Mouse (Mus musculus): ENCODE measurements around the gene Hoxa7. TPM values are rescaled to one million over a fixed set of nuclear protein-coding genes. Genes with fewer than 3 reads are reported as not detected.

Hoxa7 gene
- polyA plus RNA-seq, 1 experiment from 2014 or later: 25.2 TPM

DNA sequence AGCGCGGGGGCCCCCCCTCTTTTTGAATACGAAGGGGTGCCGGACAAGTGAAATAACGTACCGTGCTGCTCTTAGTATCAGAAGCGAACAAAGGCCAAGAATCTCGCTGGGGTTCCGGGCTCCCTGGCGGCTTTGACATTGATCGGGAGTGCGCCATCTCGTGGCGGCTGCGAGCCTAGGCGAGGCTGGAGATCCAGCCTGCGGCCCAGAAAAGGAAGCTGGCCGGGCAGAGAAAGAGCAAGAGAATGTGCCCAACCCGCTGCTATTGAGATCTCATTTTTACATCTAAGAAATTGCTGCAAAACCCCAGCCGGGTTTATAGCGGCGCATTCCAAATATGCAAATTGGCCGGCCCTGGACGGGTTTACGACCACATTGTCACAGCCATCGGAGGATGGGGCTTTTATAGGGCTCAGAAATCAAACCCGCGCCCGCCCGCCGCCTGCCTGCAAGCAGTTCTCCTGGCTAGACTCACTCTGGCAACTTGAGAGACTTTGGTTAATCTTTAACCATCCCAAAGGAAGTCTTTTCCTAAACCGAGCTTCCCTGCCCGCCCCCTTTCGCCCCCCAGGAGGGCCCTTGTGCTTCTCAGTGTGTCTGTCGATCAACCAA is 18.8 kb upstream of the Hoxa7 start, which contains the start of gene Hoxa10:
Hoxa10 (minus strand) TSS at position 466 of the 612 bp plus-strand sequence.
- Histone ChIP-seq H3K9ac (no peak within 1 kb of the TSS), H3K27ac (no peak within 1 kb of the TSS), H3K27me3 (ENCODE audit: control insufficient read depth, insufficient read depth, low read length) (peaks cover 100% of the 10 kb centered on the region), H3K36me3 (replicated peaks; ENCODE audit: control insufficient read depth, insufficient read depth) (no peaks in the 10 kb centered on the region), H3K4me2 (replicated peaks) (no peak within 1 kb of the TSS), H3K4me3 (replicated peaks; ENCODE audit: low read length) (no peak within 1 kb of the TSS), H3K9me3 (ENCODE audit: control insufficient read depth, low read length) (no peaks in the 10 kb centered on the region), H3K4me1 (replicated peaks; ENCODE audit: control insufficient read depth, insufficient read depth, low read length) (no peaks in the 10 kb centered on the region)
- DNase-seq (ENCODE audit: low spot score) (peak; percentile 70), ATAC-seq (ENCODE audit: low FRiP score) (no peak)
- 1% methylated on average over 35 of the region's 35 CpGs for WGBS

DNA sequence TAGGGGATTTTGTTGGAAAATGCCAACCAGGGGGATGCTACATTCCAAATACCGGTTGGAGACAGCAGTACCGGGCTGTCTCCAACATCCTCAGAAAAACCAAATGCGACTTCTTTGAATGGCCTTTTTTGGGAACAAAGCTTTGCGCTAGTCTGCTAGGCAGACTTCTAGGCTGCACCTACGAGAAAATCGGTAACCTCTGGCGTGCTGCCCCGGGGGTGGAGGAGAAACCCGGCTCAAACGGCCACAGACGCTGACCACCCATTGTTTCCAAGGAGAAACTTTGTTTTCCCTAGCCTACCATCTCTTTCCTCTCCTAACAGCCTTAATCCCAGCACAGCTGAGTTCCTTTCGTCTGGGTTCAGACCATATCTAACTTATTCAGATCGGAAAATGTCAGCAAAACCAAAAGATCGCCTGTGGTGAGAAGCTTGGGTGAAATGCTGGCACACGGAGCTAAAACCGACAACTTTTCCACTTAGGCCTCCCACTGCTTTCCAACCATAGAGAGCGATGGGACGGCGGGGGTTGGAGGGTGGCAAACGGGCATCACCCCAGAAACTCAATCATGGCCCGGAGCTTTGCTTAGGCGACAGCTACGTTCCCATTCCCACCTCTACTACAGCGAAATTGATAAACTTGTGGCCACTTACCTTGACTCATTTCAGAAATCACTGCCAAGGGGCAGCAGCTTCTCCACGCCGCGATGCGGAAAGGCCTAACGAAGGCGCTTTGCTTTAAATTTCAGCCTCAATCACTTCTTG is 18.2 kb upstream of the Hoxa7 start:
- Histone ChIP-seq H3K36me3 (replicated peaks; ENCODE audit: control insufficient read depth, insufficient read depth) (no peaks in the 10 kb centered on the region), H3K27ac (no peak overlapping the region), H3K9ac (no peak overlapping the region), H3K9me3 (ENCODE audit: control insufficient read depth, low read length) (no peaks in the 10 kb centered on the region), H3K4me2 (replicated peaks) (no peak overlapping the region), H3K4me3 (replicated peaks; ENCODE audit: low read length) (no peak overlapping the region), H3K4me1 (replicated peaks; ENCODE audit: control insufficient read depth, insufficient read depth, low read length) (no peaks in the 10 kb centered on the region), H3K27me3 (ENCODE audit: control insufficient read depth, insufficient read depth, low read length) (peaks cover 100% of the 10 kb centered on the region)
- no peak for ATAC-seq (ENCODE audit: low FRiP score)
- DNase-seq (ENCODE audit: low spot score): no peak
- WGBS: 2% methylated on average over 30 of the region's 30 CpGs

DNA sequence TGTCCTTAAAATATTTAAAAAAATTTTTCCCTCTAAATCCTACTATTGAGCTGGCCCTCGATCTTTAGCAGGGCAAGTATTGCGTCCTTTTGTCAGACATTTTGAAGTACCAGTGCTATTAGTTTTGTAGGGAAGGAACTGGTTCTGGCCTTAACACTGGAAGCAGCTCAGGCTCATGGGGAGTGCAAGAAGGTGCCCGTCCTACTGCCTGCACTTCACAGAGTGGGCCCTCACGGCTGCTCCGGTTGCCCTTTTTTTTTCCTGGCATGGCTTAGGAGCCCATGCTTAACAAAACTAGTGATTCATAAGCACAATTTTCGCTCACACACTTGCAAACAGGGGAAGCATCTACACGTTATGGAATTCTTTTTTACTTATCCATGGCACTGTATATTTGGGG is 17.3 kb upstream of the Hoxa7 start:
- H3K4me2 ChIP-seq (replicated peaks): no peak overlapping the region
- DNase-seq (ENCODE audit: low spot score): no peak
- H3K36me3 ChIP-seq (replicated peaks; ENCODE audit: control insufficient read depth, insufficient read depth): no peaks in the 10 kb centered on the region
- H3K4me3 ChIP-seq (replicated peaks; ENCODE audit: low read length): no peak overlapping the region
- ATAC-seq (ENCODE audit: low FRiP score): no peak
- H3K27me3 ChIP-seq (ENCODE audit: control insufficient read depth, insufficient read depth, low read length): peaks cover 100% of the 10 kb centered on the region
- no peaks in the 10 kb centered on the region for H3K4me1 ChIP-seq (replicated peaks; ENCODE audit: control insufficient read depth, insufficient read depth, low read length)
- 4% methylated on average over 7 of the region's 7 CpGs for WGBS
- no peak overlapping the region for H3K9ac ChIP-seq
- no peak overlapping the region for H3K27ac ChIP-seq
- no peaks in the 10 kb centered on the region for H3K9me3 ChIP-seq (ENCODE audit: control insufficient read depth, low read length)

DNA sequence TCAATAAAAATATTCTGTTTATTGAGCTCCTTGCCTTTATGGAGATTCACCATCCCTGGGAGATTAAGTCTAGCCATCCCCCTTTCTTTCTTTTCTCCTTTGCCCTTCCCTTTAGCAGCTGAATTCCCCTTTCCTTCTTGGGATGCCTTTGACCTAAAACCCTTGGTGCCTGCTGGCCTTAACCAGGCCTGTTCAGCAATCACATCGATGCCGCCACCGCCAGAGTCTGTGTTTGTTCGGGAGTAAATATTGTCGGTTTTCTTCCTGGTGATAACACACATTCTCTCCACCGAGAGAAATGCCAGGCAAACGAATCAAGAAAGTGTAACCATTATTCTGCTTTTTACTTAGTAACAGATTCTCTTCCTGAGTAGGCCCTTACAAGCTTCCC is 16.5 kb upstream of the Hoxa7 start:
- Histone ChIP-seq H3K9me3 (ENCODE audit: control insufficient read depth, low read length) (no peaks in the 10 kb centered on the region), H3K27me3 (ENCODE audit: control insufficient read depth, insufficient read depth, low read length) (peaks cover 100% of the 10 kb centered on the region), H3K4me3 (replicated peaks; ENCODE audit: low read length) (no peak overlapping the region), H3K27ac (no peak overlapping the region), H3K4me2 (replicated peaks) (no peak overlapping the region), H3K36me3 (replicated peaks; ENCODE audit: control insufficient read depth, insufficient read depth) (no peaks in the 10 kb centered on the region), H3K4me1 (replicated peaks; ENCODE audit: control insufficient read depth, insufficient read depth, low read length) (no peaks in the 10 kb centered on the region), H3K9ac (no peak overlapping the region)
- DNase-seq (ENCODE audit: low spot score): no peak
- ATAC-seq (ENCODE audit: low FRiP score): no peak
- 4% methylated on average over 7 of the region's 7 CpGs for WGBS

DNA sequence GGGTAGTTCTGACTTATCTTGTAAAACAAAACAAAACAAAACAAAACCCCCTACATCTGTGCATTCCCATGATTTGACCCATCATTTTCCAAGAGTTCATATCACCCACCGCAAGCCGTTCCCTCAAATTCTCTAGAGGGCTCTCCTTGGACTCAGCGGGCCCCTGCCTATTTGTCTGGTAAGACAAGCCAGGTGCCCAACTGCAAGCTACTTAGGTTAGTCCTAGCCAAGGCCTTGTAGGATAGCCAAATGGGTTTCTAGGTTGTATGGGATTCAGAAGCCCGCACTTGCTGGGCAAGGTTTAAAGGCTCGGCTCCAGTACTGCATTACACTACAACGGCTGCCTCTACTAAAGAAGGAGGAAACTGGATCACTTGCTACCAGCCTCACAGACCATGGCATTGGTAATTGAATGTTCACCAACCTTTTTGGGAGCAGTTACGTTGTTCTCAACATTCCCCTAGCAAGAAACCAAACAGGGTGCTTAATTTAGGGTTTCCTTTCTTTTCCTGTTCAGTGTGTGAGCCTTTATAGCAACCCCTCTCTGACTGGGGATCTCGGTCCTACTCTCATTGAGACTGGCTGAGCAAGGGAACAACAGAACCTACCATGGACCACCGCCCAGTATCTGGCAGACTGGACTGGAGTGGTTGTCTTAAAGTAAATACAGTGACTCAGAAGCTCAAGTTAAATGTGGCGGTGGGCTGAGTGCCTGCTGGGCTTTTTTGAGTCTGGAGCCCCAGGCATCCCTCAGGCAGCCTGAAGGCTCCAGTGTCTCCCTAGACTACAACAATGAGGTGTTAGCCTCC is 15.9 kb upstream of the Hoxa7 start:
- Histone ChIP-seq H3K27me3 (ENCODE audit: control insufficient read depth, insufficient read depth, low read length) (peaks cover 100% of the 10 kb centered on the region), H3K4me1 (replicated peaks; ENCODE audit: control insufficient read depth, insufficient read depth, low read length) (no peaks in the 10 kb centered on the region), H3K27ac (no peak overlapping the region), H3K4me3 (replicated peaks; ENCODE audit: low read length) (no peak overlapping the region), H3K36me3 (replicated peaks; ENCODE audit: control insufficient read depth, insufficient read depth) (no peaks in the 10 kb centered on the region), H3K9ac (no peak overlapping the region), H3K4me2 (replicated peaks) (no peak overlapping the region), H3K9me3 (ENCODE audit: control insufficient read depth, low read length) (no peaks in the 10 kb centered on the region)
- no peak for DNase-seq (ENCODE audit: low spot score)
- no peak for ATAC-seq (ENCODE audit: low FRiP score)
- 9% methylated on average over 10 of the region's 10 CpGs for WGBS

DNA sequence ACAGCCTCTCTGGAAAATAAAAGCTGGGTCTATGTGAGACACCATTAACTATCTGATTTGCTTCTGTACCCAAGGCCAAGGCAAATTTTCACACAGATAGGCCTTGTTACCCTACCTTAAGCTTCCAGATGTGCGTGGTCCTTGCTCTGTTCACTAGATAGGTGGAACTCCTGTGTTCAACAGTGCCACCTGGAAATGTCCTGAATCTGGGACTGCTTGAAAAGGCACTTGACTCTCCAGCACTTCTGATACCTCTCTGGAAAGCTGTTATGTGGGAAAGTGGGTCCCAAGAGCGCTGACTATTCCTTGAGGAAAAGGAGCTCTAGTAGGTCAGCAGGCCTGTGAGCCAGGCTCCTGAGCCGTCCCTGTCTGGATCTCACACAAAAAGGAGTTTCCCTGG is 15.2 kb upstream of the Hoxa7 start:
- DNase-seq (ENCODE audit: low spot score) (no peak), ATAC-seq (ENCODE audit: low FRiP score) (no peak)
- H3K4me2 ChIP-seq (replicated peaks): no peak overlapping the region
- no peaks in the 10 kb centered on the region for H3K36me3 ChIP-seq (replicated peaks; ENCODE audit: control insufficient read depth, insufficient read depth)
- 8% methylated on average over 3 of the region's 3 CpGs for WGBS
- H3K9ac ChIP-seq: no peak overlapping the region
- H3K27ac ChIP-seq: no peak overlapping the region
- no peaks in the 10 kb centered on the region for H3K4me1 ChIP-seq (replicated peaks; ENCODE audit: control insufficient read depth, insufficient read depth, low read length)
- H3K4me3 ChIP-seq (replicated peaks; ENCODE audit: low read length): no peak overlapping the region
- H3K9me3 ChIP-seq (ENCODE audit: control insufficient read depth, low read length): no peaks in the 10 kb centered on the region
- H3K27me3 ChIP-seq (ENCODE audit: control insufficient read depth, insufficient read depth, low read length): peaks cover 100% of the 10 kb centered on the region

DNA sequence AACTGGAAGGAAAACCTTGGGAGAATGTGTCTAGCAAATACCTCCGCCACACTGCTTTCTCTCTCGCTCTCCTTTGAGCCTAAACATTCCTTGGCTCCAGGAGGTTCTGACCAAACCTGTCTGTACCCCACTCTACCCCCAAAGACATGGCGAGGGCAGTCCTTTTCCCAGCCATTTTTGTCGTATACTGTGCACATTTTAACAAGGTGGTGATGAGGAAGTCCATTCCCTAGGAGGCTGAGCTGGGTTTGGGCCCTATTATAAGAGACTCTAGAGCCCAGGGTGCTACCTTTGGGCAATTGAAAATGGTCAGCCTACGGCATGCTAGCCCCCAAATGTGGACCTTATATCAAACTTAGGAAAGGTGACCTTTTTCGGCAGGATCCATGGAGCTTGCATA is 14.2 kb upstream of the Hoxa7 start:
- Histone ChIP-seq H3K9ac (no peak overlapping the region), H3K4me3 (replicated peaks; ENCODE audit: low read length) (no peak overlapping the region), H3K27me3 (ENCODE audit: control insufficient read depth, insufficient read depth, low read length) (peaks cover 98% of the 10 kb centered on the region), H3K4me2 (replicated peaks) (no peak overlapping the region), H3K9me3 (ENCODE audit: control insufficient read depth, low read length) (no peaks in the 10 kb centered on the region), H3K27ac (no peak overlapping the region), H3K4me1 (replicated peaks; ENCODE audit: control insufficient read depth, insufficient read depth, low read length) (no peaks in the 10 kb centered on the region), H3K36me3 (replicated peaks; ENCODE audit: control insufficient read depth, insufficient read depth) (no peaks in the 10 kb centered on the region)
- DNase-seq (ENCODE audit: low spot score) (no peak), ATAC-seq (ENCODE audit: low FRiP score) (no peak)
- 20% methylated on average over 6 of the region's 6 CpGs for WGBS

DNA sequence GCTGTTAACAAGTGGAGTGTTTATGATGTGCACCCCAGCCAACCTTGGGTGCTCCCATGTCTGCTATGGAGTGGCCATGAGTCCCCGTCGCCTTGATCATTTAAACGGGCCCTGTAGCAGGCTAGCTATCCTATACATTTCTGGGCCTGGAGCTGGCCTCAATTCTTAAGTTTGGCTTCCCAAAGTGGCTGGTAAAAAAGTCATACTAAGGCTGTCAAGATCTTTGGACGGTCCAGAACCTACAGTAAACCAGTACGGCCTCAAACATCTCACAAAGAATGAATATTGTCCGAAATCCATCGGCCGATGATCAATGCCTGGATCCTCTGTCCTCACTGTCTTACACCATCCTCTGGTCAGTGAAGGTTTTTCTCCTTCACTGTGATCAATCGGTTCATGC is 13.6 kb upstream of the Hoxa7 start:
- ATAC-seq (ENCODE audit: low FRiP score): no peak
- H3K9me3 ChIP-seq (ENCODE audit: control insufficient read depth, low read length): no peaks in the 10 kb centered on the region
- no peak overlapping the region for H3K4me3 ChIP-seq (replicated peaks; ENCODE audit: low read length)
- no peak for DNase-seq (ENCODE audit: low spot score)
- no peaks in the 10 kb centered on the region for H3K4me1 ChIP-seq (replicated peaks; ENCODE audit: control insufficient read depth, insufficient read depth, low read length)
- H3K9ac ChIP-seq: no peak overlapping the region
- H3K27ac ChIP-seq: no peak overlapping the region
- H3K36me3 ChIP-seq (replicated peaks; ENCODE audit: control insufficient read depth, insufficient read depth): no peaks in the 10 kb centered on the region
- WGBS: 26% methylated on average over 9 of the region's 9 CpGs
- no peak overlapping the region for H3K4me2 ChIP-seq (replicated peaks)
- peaks cover 98% of the 10 kb centered on the region for H3K27me3 ChIP-seq (ENCODE audit: control insufficient read depth, insufficient read depth, low read length)

DNA sequence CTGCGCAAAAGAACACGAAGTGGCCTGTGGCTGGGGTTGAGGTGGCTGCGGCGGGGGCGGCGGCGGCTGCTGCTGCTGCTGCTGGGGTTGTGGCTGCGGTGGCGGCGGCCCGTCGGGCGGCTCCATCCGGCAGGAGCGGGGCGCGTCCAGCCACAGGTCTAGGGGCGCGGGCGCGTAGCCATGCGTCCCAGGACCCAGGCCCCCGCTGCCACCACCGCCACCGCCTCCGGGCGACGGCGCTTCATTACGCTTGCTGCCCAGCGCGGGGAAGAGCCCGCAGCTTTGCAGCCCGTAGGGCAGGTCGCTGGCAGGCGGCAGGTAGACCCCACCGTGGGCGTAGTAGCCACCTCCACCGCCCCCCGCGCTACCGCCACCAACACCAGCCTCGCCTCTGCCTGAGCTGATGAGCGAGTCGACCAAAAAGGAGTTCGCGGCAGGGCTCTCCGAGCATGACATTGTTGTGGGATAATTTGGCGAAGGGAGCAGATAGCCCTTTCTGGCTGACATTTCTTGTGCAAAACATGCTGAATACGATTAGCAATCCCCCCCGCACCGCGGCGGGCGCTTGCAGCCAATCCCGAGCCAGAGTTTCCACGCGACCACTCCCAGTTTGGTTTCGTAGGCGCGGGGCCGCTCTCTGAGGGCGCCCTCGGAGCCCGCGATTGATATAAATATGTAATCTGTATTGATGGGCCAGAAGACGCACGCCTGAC is 12.9 kb upstream of the Hoxa7 start:
- DNase-seq (ENCODE audit: low spot score) (no peak), ATAC-seq (ENCODE audit: low FRiP score) (no peak)
- no peak overlapping the region for H3K4me2 ChIP-seq (replicated peaks)
- no peaks in the 10 kb centered on the region for H3K36me3 ChIP-seq (replicated peaks; ENCODE audit: control insufficient read depth, insufficient read depth)
- H3K27me3 ChIP-seq (ENCODE audit: control insufficient read depth, insufficient read depth, low read length): peaks cover 98% of the 10 kb centered on the region
- no peaks in the 10 kb centered on the region for H3K9me3 ChIP-seq (ENCODE audit: control insufficient read depth, low read length)
- 1% methylated on average over 61 of the region's 68 CpGs for WGBS
- no peak overlapping the region for H3K9ac ChIP-seq
- no peak overlapping the region for H3K4me3 ChIP-seq (replicated peaks; ENCODE audit: low read length)
- H3K27ac ChIP-seq: no peak overlapping the region
- no peaks in the 10 kb centered on the region for H3K4me1 ChIP-seq (replicated peaks; ENCODE audit: control insufficient read depth, insufficient read depth, low read length)
